Mouse (Mus musculus) spleen, adult 2 months (tissue): ENCODE measurements around the gene Tpgs1. TPM values are rescaled to one million over a fixed set of nuclear protein-coding genes. Genes with fewer than 3 reads are reported as not detected.
A peak's percentile ranks its signal among the peaks of the same experiment; 100 is the strongest.
"Not testable (repeated sequence)": the region's sequence is repeated elsewhere in the genome, so short reads cannot be mapped to it uniquely, and the experiment has no call there.

Experiments used
- DNase-seq, 2 experiments: peaks; one replicate each; pipeline versions ENCODE4 v3.0.0 to v3.0.0-alpha.2; 2012 to 2021; ENCODE audit warnings: low spot score in 2 of 2, low read depth in 1 of 2
- H3K27ac ChIP-seq: fragments of 200-500 bp; 2 replicates; pipeline ENCODE4 v1.5.1; 2012; ENCODE audit warnings: low read length, inconsistent platforms; ENCODE audit not compliant: insufficient read depth
- H3K27me3 ChIP-seq: fragments of 200-500 bp; 2 replicates; pipeline ENCODE4 v1.6.1; 2012; ENCODE audit warnings: mild to moderate bottlenecking, moderate library complexity, low read length, inconsistent platforms; ENCODE audit not compliant: control insufficient read depth, insufficient read depth
- H3K36me3 ChIP-seq: fragments of 200-500 bp; 2 replicates; pipeline ENCODE4 v1.6.1; 2012; ENCODE audit warnings: mild to moderate bottlenecking, low read length, inconsistent platforms; ENCODE audit not compliant: control insufficient read depth, insufficient read depth
- H3K4me1 ChIP-seq: fragments of 200-500 bp; 2 replicates; pipeline ENCODE4 v1.6.1; 2011; ENCODE audit warnings: inconsistent platforms; ENCODE audit not compliant: control insufficient read depth, insufficient read depth, insufficient read length
- H3K4me3 ChIP-seq: fragments of 200-500 bp; 2 replicates; pipeline ENCODE4 v1.5.1; 2011; ENCODE audit warnings: mild to moderate bottlenecking, inconsistent platforms; ENCODE audit not compliant: insufficient read depth, insufficient read length; ENCODE audit errors: extremely low read depth
- CTCF ChIP-seq: fragments of 200-500 bp; IDR thresholded peaks from 2 replicates; pipeline ENCODE4 v1.5.1; 2011; ENCODE audit warnings: mild to moderate bottlenecking, inconsistent platforms; ENCODE audit not compliant: insufficient read depth, insufficient read length, insufficient replicate concordance; ENCODE audit errors: extremely low read depth
- POLR2A ChIP-seq: fragments of 200-500 bp; IDR thresholded peaks from 2 replicates; pipeline ENCODE4 v1.6.1; 2011; ENCODE audit warnings: low read depth, low read length, inconsistent platforms
- WGBS: fragments of 180-500 bp; shearing (Covaris S2); methylation state at CpG from one replicate; pipeline ENCODE4 v1.1.7; 2018; 5-methylcytosine and 5-hydroxymethylcytosine counted together
- polyA plus RNA-seq: library from polyadenylated mRNA; depleted of rRNA; stranded (reverse); fragments of >200 nt; gene quantifications from 2 replicates; pipeline ENCODE4 v1.2.3, GENCODE M21; 2012

Gene Tpgs1
- polyA plus RNA-seq, 1 experiment: 47.9 TPM

GRCm38 (mm10) chr10:79698459-79698858 lies 29.3 kb downstream of the Tpgs1 start:
- no peak for DNase-seq
- Histone ChIP-seq H3K36me3 (no peaks in the 10 kb centered on the region), H3K4me1 (no peaks in the 10 kb centered on the region), H3K27me3 (no peaks in the 10 kb centered on the region), H3K4me3 (no peak overlapping the region), H3K27ac (no peak overlapping the region)
- WGBS: 95% methylated on average over 6 of the region's 6 CpGs
- TF ChIP-seq CTCF (no peak), POLR2A (no peak)

GRCm38 (mm10) chr10:79700676-79701075 lies 31.5 kb downstream of the Tpgs1 start:
- Histone ChIP-seq H3K27ac (no peak overlapping the region), H3K36me3 (no peaks in the 10 kb centered on the region)
- no peak for DNase-seq

GRCm38 (mm10) chr10:79701443-79702129 lies 32.4 kb downstream of the Tpgs1 start:
- DNase-seq: no peak
- no peak overlapping the region for H3K27ac ChIP-seq
- H3K36me3 ChIP-seq: no peaks in the 10 kb centered on the region
- 87% methylated on average over 10 of the region's 10 CpGs for WGBS
- H3K4me1 ChIP-seq: peaks cover 10% of the 10 kb centered on the region; the same call in 1 of the 2 replicates
- TF ChIP-seq CTCF (no peak), POLR2A (no peak)
- H3K4me3 ChIP-seq: no peak overlapping the region
- H3K27me3 ChIP-seq: no peaks in the 10 kb centered on the region

More at GRCm38 (mm10) chr10:79700676-79701075, 31.5 kb downstream of the Tpgs1 start:
- WGBS: 72% methylated on average over 7 of the region's 7 CpGs
- no peak for TF ChIP-seq CTCF
- TF ChIP-seq POLR2A: no peak
- Histone ChIP-seq H3K4me3 (no peak overlapping the region), H3K27me3 (no peaks in the 10 kb centered on the region), H3K4me1 (peaks cover 9% of the 10 kb centered on the region; the same call in 1 of the 2 replicates)

DNA sequence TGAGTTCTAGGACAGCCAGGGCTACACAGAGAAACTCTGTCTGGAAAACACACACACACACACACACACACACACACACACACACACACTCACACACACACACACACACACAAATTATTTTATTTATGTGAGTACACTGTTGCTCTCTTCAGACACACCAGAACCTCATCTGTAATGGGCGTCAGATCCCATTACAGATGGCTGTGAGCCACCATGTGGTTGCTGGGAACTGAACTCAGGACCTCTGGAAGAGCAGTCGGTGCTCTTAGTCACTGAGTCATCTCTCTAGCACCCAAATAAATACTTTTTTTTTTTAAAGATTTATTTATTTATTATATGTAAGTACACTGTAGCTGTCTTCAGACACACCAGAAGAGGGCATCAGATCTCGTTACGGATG lies 33.8 kb downstream of the Tpgs1 start:
- 88% methylated on average over 4 of the region's 4 CpGs for WGBS
- not testable (repeated sequence) for H3K36me3 ChIP-seq, H3K27me3 ChIP-seq, DNase-seq, H3K4me3 ChIP-seq, H3K27ac ChIP-seq, H3K4me1 ChIP-seq

DNA sequence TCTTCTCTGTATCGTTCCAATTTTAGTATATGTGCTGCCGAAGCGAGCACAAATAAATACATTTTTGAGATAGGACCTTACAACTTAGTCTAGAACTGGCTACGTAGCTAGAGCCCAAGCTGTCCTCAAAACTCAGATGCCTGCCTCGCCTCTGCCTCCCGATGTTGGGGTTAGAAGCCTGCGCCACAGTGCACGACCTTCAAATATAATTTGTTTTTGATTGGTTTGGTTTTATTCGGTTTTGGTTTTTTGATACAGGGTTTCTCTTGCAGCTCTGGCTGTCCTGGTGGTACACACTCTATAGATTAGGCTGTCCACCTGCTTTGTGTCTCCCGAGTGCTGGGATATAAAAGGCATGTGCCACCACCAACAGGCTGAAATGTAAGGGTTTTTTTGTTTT lies 34.4 kb downstream of the Tpgs1 start:
- Histone ChIP-seq H3K4me3 (no peak overlapping the region), H3K27ac (no peak overlapping the region), H3K4me1 (peaks cover 10% of the 10 kb centered on the region; the same call in 1 of the 2 replicates), H3K27me3 (no peaks in the 10 kb centered on the region), H3K36me3 (no peaks in the 10 kb centered on the region)
- DNase-seq: no peak
- WGBS: 80% methylated on average over 10 of the region's 10 CpGs
- TF ChIP-seq CTCF (no peak), POLR2A (no peak)

DNA sequence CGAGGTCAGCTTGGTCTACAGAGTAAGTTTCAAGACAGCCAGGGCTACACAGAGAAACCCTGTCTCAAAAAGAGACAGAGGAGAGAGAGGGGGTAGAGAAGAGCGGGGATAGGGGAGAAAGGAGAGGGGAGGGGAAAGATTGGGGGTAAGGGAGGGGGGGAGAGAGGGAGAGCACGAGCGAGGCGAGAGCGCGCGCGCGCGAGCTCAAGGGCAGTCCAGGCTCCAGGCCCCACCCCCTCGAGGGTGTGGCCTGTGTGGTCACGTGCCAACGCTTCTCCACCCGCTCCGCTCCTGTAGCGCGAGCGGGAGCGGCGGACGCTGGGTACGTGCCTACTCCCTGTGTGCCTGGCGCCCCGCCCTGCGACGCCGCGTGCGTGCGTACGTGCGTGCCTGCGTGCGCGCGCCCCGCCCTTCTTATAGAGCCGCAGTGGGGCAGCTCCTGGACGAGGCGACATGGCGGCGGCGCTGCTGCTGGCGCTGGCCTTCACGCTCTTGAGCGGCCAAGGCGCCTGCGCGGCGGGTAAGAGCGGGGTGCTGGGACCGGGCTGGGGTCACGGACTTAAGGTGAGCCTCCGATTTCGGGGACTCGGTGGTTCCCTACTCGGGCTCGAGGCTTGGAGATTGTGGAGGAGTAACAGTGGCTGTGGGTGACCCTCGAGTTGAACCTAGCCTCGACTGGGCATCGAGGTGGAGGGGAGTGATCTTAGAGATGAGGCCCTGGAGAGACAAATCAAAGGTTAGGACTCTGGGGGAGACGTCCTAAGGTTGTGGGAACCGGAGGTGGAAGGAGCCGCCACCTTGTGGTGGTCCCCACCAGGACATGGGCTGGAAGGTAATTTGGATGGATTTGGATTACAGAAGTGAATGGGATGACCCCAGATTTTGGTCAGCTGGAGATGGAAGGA lies 35.1 kb downstream of the Tpgs1 start, which contains the start of gene Bsg:
TSS of gene Bsg (plus strand) at position 427 of the 905 bp plus-strand sequence.
- TF ChIP-seq CTCF: peak; percentile 8; the same call in 1 of the 2 replicates
- peak; percentile 96 for TF ChIP-seq POLR2A
- peak within 1 kb of the TSS; percentile 77 for H3K27ac ChIP-seq
- under 1% methylated on average over 59 of the region's 65 CpGs for WGBS

More for the DNA sequence above, 35.1 kb downstream of the Tpgs1 start, which contains the start of gene Bsg:
- peak; percentile 97 to 98 for DNase-seq
- H3K4me1 ChIP-seq: peaks cover 10% of the 10 kb centered on the region; the same call in 1 of the 2 replicates
- peak within 1 kb of the TSS; percentile 84 for H3K4me3 ChIP-seq
- no peaks in the 10 kb centered on the region for H3K36me3 ChIP-seq
- no peaks in the 10 kb centered on the region for H3K27me3 ChIP-seq
